Mouse (Mus musculus) gastrocnemius, postnatal 10 days (tissue): Measurements from ENCODE around the gene Cttnbp2nl. TPM values are rescaled to one million over a fixed set of nuclear protein-coding genes. Genes with fewer than 3 reads are reported as not detected.
A peak's percentile ranks its signal among the peaks of the same experiment; 100 is the strongest.

Experiments used
- DNase-seq: peaks from one replicate; pipeline ENCODE4 v3.0.0; 2021; ENCODE audit warnings: mixed read lengths
- total RNA-seq, 2 experiments: library from RNA; stranded (reverse); gene quantifications; 2 replicates each; pipeline ENCODE4 v1.2.3; 2021

Gene Cttnbp2nl
- total RNA-seq, 2 experiments from 2014 or later, result 13.5 to 13.9 TPM

DNA sequence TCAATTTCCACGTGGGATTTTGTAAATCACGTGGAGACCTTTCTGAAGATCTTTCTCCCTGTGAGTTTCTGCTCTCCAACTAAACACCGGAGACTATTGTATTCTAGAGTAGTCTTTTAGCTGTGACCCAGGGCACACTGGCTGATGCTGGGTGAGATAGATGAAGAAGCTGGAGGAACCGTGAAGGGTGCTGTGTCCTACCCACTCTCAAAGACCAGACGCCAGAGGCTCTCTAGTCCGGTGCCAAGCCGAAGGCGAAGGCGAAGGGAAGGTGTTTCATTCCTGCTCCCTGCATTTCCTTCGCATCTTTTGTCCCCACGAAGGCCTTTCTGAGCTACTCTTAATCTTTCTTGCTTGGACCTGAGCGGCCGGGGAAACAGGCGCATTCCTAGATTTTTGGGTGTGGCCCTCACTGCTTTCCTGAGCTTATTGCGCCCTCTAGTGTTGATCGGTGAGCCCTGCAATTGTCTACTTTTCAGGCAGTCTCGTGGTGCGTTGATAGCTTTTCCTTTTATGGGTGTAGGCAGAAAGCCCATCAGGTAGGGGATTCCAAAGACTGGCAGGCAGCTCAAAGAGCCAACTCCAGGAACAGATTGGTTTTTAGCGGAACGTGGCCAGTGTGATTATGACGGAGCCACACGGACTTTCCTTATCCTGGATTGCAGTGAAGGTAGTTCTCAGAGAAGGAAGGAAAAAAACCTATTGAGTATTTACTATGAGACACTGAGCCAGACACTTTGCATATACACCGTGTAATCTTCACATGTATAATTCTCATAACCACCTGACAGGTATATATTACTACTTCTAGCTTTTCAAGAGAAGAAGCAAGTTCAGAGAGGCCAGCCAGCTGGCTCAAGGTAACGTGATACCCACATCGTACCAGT is 5.9 kb upstream of the Cttnbp2nl start:
- peak; percentile 71 for DNase-seq

DNA sequence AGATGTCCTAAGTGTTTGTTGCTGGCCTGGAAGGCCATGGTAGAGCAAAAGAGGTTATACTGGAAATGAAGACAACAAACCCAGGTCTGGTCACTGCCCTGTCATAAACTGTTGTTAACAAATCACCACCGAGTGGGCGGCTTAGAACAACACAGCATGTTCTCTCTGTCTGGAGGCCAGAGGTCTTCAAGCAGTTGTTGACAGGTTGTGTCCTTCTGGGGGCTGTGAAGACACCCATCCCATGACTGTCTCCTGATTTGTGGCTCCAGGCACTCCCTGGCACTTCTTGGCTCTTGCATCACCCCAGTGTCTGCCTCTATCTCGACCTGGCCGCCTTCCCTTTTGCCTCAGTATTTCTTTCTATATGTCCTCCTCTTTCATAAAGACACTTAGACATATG is 2.7 kb upstream of the Cttnbp2nl start:
- no peak for DNase-seq

DNA sequence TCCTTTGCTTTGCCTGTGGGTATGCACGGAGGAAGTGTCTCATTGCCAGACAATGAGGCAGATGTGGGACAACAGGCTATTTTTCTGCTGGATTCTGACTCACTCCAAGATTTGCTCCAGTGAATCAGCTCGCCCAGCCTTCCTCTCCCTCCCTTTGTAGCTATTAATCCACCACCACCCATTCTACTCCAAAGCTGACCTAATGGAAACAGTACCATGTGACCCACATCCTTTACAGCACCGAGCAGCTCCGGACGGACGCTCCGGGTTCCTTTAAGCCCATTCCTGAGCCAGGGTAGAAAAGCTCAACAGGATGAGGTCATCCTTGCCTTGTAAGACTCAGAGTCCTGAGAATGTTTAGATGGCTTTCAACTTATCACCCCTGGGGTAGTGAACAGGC is 2.0 kb upstream of the Cttnbp2nl start:
- no peak for DNase-seq

DNA sequence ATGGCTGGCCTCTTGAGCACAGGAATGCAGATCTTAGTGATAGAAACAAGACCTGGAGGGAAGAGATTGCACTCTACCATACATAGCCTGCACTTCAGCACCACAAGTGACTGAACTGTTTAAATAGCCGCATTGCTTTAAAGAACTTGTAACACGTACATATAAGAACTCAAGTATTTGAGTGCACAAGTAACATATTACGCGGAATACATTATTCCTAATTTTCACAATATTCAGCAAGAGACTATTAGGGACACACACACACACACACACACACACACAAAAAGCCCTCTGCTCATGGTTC is 704 bp upstream of the Cttnbp2nl start:
- DNase-seq, result no peak

DNA sequence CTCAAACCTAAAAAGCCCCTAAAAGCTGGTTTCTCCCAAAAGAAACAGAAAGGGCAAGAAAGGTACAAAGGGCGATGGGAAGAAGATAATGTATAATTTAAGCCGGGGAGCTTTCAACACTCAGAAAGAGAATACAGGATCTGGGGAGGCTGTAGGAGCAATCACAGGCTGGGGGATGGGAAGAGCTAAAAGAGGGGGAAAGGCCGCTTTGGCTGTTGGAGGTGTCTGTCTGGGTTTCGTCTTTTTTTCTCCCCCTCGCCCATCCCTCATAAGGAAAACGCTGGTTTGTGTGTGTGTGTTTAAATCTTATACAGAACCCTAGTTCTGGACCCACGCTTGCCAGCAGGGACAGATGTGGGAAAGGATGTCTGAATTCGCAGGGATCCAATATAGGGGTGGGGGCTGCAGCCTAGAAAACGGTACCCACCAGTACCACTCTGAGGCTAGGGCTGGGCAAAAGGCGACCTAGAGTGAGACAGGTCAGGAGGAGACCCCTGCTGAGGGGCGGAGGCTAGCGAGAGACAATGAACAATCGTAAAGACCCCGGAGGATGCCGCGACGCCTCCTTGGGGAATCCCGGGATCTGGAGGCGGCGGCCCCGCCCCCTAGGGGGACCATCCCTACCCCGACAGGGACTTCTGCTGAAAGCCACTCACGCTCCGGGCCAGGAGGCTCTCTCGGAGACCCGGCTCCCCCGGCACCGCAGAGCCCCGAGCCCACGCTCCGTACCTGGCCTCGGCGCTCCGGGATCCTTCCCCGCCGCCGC is 592 bp downstream of the Cttnbp2nl start:
- DNase-seq, result no peak

DNA sequence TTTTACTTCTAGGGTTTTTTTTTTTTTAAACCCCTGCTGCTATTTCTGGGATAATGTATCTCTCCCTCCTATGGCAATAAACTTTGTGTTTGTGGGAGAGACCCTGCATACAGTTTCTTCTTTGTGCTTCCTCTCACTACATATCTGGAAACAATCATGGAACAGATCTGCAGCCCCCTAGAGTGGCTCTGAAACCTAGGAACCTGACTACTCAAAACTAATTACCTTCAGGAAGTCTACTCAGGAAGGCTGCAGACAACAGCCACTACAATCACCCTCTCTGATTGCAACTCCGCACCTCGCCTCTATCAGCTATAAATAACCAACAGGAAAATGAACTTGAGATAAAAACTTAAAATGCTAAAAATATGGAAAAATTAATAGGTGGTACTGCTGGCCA is 1.8 kb downstream of the Cttnbp2nl start:
- no peak for DNase-seq

DNA sequence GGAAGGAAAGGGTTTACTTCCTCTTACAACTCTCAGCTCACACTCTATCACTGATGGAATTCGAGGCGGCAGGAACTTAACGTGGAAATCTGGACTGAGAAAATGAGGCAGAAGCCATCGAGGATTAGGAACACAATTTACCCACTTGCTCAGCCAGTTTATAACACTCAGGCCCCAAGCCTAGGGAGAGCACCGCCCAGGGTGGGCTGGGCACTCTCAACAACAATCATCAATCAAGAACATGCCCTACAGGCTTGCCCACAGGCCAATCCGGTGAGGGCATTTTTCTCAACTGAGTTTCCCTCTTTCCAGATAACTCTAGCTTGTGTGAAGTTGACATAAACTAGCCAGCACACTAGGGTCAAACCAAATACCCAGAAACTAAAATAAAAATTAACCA is 3.1 kb downstream of the Cttnbp2nl start:
- DNase-seq, result no peak

DNA sequence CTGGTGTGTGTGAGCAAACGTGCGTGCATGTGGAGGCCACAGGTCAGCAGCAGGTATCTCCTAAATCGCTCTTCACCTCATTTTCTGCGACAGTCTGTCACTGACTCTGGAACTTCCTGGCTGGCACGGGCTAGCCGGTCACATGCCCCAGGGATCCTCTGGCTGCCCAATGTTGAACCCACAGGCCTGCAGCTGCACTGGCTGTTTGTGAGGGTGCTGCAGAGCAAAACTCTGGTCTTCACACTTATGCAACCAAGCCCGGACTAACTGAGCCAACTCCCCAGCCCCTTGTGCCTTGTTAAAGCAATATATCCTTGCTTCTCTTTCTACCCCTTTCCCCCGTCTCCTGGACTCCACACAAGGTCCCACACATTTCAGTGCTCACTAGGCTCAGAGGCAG is 5.3 kb downstream of the Cttnbp2nl start:
- peak; percentile 30 for DNase-seq

DNA sequence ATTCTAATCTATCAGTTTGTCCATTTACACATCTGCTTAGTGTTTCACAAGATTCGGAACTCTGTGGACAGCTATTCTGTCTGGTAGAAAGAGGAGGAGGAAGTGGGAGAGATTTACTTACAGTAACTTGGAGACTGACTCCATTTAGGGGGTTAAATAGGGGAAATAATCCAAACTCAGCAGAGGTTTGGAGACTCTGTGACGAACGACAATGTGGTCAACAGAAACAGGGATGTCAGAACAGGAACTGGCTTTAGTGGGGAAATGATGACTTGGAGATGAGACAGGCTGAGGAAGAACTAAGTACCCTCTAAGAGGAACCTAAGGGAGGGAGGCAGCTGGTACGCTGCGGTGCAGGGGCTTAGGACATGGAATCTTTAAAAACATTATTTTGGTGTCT is 6.1 kb downstream of the Cttnbp2nl start:
- no peak for DNase-seq

DNA sequence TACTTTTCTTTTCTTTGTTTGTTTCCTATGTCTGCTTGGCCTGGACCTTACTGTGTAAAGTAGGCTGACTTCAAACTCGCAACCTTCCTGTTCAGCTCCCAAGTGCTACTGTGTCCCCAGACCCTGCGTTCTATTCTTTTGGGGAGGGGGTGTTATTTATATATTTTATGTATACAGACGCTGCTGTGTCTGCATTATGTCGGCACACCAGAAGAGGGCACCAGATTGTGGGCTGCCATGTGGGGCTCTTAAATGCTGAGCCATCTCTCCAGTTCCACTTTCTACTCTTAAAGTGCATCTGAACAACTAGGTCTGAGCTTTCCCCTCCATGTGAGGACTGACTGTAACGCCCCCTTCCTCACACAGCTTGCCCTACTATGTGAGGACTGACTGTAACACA is 9.2 kb downstream of the Cttnbp2nl start:
- DNase-seq, result no peak

DNA sequence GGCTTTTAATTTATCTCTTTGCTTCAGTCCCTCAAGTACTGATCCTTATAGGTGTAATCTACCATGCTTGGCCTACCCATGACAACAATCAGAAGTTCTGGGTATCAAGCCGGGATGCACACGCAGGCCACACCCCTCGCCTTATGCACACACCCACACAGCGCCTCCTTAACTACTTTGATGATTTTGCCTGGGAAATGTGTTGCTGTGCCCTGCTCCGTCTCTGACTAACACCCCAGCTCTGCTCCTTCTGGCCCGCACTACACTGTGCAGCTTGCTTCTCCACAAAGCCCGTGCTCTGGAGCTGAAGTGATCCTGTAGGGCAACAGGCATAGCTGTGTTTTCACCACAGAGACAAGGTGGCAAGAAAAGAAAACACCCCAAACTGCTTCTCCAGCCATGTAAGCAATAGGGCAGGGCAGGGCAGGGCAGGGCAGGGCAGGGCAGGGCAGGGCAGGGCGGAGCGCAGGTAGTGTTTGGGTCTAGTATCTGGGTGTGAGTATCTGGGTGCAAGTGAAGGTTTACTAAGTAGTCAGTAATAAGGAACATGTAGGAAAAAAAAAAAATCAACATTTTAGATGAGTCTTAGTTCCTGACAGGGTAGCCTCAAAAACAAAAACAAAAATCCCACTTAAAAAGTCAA is 11.8 kb downstream of the Cttnbp2nl start:
- no peak for DNase-seq

DNA sequence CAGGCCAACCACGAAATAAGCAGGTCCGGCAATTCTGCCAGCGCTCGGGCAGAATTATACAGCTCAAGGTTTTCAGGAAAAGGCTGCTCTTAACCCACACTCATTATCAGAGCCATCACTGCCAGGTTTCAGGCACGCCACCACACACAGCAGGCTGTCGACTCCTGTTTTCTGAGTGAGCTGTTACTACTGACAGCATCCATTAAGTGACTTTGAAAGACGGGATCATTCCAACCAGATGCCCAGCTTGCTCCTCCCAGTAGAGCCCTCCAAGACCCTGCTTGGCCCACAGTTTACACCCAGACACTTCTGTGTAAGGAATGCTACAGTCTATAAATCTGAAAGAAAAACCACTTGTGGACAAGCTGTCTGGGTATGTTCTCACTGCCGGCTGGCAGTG is 12.9 kb downstream of the Cttnbp2nl start:
- DNase-seq, result no peak

DNA sequence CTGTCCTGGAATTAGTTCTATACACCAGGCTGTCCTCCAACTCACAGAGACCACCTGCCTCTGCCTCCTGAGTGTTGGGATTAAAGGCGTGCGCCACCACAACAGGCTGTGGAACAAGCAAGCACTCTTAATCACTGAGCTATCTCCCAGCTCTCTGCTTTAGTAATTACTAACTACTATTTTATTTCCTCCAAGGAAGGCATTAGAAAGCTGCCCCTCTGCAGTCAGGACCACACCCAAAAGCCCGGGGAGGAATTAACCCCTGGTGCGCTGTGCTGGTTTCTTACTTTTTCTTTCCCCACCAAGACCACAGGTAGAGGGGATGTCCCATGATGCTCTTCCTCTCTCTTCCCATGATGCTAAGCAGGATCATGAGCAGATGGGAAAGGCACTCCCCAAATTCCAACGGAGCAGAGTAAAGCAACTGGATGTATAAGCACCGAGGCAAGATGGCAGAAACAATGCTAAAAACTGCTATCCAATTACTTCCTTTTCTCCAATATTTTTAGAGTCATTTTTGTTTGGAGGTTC is 15.6 kb downstream of the Cttnbp2nl start:
- no peak for DNase-seq

DNA sequence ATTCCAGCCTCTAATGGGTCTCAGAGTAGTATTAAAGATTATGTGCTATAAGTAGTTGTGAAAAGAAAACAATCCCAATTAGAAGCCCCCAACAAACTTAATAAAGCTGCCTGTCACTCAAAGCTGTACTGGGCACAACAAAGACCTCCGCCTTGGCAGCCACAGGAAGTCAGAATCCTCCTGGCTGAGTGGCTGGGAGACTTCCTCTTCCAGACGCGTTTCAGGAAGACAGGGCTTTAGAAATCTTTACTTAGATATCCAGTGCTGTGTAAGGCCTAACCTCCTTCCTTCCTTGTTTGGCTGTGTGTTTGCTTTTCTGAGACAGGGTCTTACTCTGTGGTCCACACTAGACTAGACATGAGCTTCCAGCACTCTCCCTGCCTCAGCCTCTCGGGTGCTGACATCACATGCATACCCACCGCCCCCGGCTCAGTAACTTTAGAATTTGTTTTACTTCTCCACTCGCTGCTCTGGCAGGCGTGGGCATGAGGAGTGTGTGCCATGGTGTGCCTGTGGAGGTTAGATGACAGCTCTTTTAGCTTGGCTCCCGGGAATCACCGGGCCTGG is 16.6 kb downstream of the Cttnbp2nl start:
- no peak for DNase-seq

DNA sequence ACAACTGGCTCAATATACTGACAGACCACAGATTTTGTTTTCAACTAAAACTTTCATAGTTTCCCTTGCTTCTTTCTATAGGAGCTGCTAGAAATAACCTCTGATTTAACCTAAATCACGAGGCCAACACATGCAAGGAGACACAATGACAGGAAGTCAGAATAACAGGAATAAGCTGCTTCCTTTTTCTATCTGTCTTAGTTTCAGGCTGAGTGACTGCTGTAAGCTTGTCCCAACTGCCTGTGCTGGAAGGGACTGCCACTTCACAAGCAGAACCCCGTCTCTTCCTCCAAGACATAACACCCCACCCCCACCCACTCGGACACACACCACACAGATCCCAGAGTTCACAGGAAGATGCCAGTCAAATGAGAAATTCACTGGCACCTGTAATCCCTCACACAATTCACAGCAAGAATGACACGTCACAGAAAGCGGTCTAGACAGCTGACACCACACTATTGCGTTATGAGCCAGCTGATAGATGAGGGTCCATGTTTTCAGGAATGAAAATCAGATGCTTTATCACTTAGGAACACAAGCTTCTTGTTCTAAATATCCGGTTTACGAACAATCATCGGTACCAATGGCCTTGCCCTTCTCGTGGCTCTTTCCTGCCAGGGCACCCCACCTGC is 29.5 kb downstream of the Cttnbp2nl start:
- no peak for DNase-seq

DNA sequence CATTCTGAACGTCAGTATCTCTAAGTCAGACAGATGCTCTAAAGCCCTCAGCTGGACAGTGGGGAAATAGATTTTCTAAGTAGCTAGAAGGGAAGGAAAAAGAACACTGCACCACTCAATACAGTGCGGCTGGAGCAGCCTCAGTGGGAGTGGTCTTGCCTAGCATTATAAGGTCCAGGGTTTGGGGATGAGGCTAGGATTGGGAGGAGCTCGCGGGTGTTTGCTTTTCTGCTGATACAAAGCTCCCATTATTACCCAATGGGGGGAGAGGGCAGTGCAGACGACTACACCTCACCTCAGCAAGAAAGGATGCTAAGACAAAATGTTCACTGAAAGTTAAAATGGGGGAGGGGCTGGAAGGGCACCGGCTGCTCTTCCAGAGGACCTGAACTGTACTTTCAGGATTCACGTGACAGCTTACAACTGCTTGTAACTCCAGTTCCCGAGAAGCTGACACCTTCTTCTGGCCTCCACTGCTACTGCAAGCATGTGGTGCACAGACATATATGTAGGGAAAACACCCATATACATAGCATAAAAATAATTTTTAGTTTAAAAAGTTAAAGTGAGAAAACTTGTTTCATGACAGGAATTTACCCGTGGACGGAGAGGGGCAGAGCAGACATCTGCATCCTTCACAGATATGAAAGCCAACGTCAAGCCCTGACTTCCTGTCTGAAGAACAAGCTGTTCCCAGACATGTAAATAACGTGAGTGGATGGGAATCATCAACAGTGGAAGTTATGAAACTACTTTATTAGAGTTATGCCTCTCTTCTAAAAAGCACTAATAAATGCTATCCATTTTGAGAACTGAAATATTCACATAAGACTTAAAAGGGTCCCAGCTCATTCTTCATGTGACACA is 32.9 kb downstream of the Cttnbp2nl start:
- DNase-seq, result no peak

DNA sequence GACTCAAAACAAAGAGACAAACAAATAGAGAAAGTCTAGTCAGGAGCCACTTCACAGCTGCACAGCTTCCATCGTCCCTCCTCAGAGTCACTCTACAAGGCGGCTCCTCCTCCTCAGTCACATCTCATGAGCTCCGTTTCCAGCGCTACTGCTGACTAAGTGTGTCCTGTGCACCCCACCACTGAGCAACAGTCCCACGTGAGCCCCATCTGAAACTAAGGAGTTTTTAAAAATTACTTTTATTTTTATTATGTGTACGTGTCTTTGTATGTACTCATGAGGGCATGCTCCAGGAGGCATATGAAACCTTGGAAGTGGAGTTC is 34.2 kb downstream of the Cttnbp2nl start:
- DNase-seq, result no peak

DNA sequence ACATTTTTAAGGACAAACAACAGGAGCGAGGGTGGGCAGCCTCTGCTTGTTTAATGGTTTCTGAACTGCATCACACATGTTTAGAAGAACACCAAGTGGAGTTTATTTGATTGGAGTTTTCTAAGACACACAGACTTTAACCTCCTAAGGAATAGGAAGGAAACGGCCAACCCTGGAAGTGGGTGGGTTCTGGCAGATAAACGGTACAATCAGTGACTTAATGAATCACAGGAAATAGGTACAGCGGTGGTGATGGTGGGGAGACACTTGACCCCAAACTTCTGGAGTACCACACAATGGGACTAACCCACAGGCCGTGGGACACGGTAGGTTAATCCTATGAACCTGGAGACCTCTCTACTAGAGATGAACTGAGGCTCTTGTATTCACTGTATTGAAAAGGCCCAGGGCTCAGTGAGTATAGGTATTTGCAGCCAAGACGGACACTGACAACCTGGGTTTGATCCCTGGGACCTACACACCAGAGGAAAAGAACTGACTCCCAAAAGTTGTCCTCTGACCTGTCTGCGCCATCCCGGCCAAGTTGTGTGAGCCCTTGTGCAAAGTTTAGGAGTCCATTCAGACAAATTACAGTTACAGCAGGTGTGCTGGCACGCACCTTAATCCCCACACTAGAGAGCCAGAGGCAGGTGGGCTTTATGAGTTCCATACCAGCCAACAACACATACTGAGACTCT is 34.7 kb downstream of the Cttnbp2nl start:
- no peak for DNase-seq

DNA sequence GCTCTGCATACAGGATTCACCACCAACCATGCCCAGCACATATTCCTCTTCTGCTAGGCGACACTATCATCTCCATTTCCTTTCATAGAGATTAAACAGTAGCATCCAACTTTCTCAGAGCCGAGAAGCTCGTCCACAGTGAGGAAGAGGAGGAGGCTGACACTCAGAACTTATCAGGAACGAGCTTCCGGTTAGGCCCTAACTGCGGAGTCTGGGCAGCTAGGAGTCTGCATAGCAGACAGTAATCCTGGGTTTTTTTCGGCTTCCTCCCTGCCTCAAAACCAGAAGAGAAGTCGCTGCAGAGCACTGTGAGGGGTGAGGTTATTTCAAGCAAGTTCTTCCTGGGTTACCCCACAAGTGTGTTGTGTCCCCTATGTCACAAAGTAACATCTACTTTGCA is 35.6 kb downstream of the Cttnbp2nl start:
- no peak for DNase-seq

DNA sequence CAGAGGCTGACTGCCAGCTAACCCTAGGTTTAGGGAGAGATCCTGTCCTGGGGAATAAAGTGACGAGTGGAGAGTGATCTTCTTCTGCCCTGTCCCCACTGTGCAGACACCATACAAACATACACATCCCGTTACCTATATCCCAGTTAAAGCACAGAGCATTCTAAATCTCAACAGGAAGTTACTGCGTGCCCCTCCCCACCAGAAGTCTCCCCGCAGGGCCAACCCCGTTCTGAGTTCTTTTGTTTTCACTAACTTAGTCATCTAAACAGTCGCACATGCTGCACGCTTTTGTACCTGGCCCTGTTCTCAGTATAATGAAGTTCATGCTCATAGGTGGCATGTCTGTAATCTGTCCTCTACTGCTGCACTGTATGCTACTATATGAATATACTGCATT is 36.7 kb downstream of the Cttnbp2nl start:
- DNase-seq, result no peak

DNA sequence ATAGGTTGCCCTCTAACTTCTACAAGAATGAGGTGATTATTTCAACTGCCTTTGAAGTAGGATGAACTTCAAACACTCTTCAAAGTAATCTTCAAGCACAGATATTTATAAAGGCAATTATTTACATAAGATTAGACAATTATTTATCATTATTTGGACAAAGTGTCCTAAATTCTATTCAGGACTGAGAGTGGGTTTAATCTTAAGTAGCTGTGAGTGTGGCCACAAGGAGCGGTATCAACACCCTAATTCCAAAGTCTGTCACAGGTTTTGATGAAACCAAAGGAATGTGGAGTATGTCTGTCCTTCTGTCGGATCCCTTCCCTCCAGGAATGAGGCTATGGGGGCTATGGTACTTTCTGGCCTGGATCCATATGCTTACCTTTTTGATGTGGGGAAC is 38.0 kb downstream of the Cttnbp2nl start:
- no peak for DNase-seq
